Mouse (Mus musculus) right cerebral cortex, adult 2 months (tissue): ENCODE results near the gene Fam83f.
A peak's percentile ranks its signal among the peaks of the same experiment; 100 is the strongest.

ENCODE experiments used
- DNase-seq, 2 experiments: peaks; one replicate each; pipeline ENCODE4 v3.0.0; 2021 to 2022; ENCODE audit warnings: low spot score in 2 of 2

Gene Fam83f

GRCm38 (mm10) chr15:80671295-80672252, at the start of gene Fam83f:
TSS of gene Fam83f (plus strand) at chr15:80671847.
- no peak for DNase-seq

- DNase-seq = no peak
Measured at GRCm38 (mm10) chr15:80623171-80623837, 48.3 kb upstream of the Fam83f start.

- no peak for DNase-seq
Measured at GRCm38 (mm10) chr15:80626472-80626871, 45.2 kb upstream of the Fam83f start.

- no peak for DNase-seq
Measured at GRCm38 (mm10) chr15:80630147-80630546, 41.5 kb upstream of the Fam83f start.

- DNase-seq = no peak
Measured at GRCm38 (mm10) chr15:80630711-80631110, 40.9 kb upstream of the Fam83f start.

- no peak for DNase-seq
Measured at GRCm38 (mm10) chr15:80631311-80631710, 40.3 kb upstream of the Fam83f start.

- DNase-seq = peak; percentile 60 to 68
Measured at GRCm38 (mm10) chr15:80632280-80632893, 39.3 kb upstream of the Fam83f start.

GRCm38 (mm10) chr15:80634391-80635193, 37.1 kb upstream of the Fam83f start:
- DNase-seq = peak; percentile 70 to 71

- no peak for DNase-seq
Measured at GRCm38 (mm10) chr15:80636757-80637372, 34.8 kb upstream of the Fam83f start.

- no peak for DNase-seq
Measured at GRCm38 (mm10) chr15:80639071-80639702, 32.5 kb upstream of the Fam83f start.

- no peak for DNase-seq
Measured at GRCm38 (mm10) chr15:80639874-80640273, 31.8 kb upstream of the Fam83f start.

GRCm38 (mm10) chr15:80641702-80642435, 29.8 kb upstream of the Fam83f start:
- DNase-seq = no peak

- no peak for DNase-seq
Measured at GRCm38 (mm10) chr15:80645006-80645797, 26.4 kb upstream of the Fam83f start.

GRCm38 (mm10) chr15:80648977-80649606, 22.6 kb upstream of the Fam83f start:
- DNase-seq = peak; percentile 53 to 57

GRCm38 (mm10) chr15:80650412-80650811, 21.2 kb upstream of the Fam83f start:
- DNase-seq = peak; percentile 43 to 56

GRCm38 (mm10) chr15:80653865-80654264, 17.8 kb upstream of the Fam83f start:
- no peak for DNase-seq

GRCm38 (mm10) chr15:80658815-80659471, 12.7 kb upstream of the Fam83f start:
- DNase-seq = peak; percentile 67 to 70

- no peak for DNase-seq
Measured at GRCm38 (mm10) chr15:80660963-80661362, 10.7 kb upstream of the Fam83f start.
